Mouse (Mus musculus) MEL (cell line): ENCODE measurements at regions not wholly inside any gene's neighbourhood (a gene's known extent, or its start where the extent isn't known, plus 50 kb on each side); places are given as distances from the start of the nearest gene placed in this dataset.

Source experiments
- DNase-seq: peaks from one replicate; pipeline ENCODE4 v3.0.0; 2011; ENCODE audit warnings: low read depth, low spot score
- H3K27ac ChIP-seq: 2 replicates; pipeline ENCODE4 v1.5.1; 2012; ENCODE audit warnings: low read depth, mild to moderate bottlenecking, control low read depth, low read length, moderate library complexity; ENCODE audit not compliant: control insufficient read depth
- H3K27me3 ChIP-seq, 2 experiments: fragments of 150-350 bp in 1 of 2; sonication (generic) in 1 of 2; 2 replicates each; pipeline ENCODE4 v1.6.1; 2012; ENCODE audit warnings: low read length in 2 of 2, mild to moderate bottlenecking in 2 of 2, improper control_type of control experiment in 1 of 2, moderate library complexity in 1 of 2; ENCODE audit not compliant: insufficient read depth in 2 of 2, control insufficient read depth in 1 of 2
- H3K36me3 ChIP-seq, 2 experiments: 2 replicates each; pipeline ENCODE4 v1.6.1; 2012 to 2014; ENCODE audit warnings: low read length in 2 of 2, improper control_type of control experiment in 1 of 2, inconsistent platforms in 1 of 2, mild to moderate bottlenecking in 1 of 2; ENCODE audit not compliant: insufficient read depth in 2 of 2, control insufficient read depth in 1 of 2
- H3K4me1 ChIP-seq, 2 experiments: fragments of 150-350 bp in 1 of 2; sonication (generic) in 1 of 2; 2 replicates each; pipeline ENCODE4 v1.6.1; 2012; ENCODE audit warnings: low read length in 2 of 2, improper control_type of control experiment in 1 of 2, mild to moderate bottlenecking in 1 of 2; ENCODE audit not compliant: insufficient read depth in 2 of 2, control insufficient read depth in 1 of 2
- H3K4me3 ChIP-seq, 2 experiments: fragments of 150-350 bp in 1 of 2; sonication (generic) in 1 of 2; 2 replicates each; pipeline ENCODE4 v1.5.1; 2012; ENCODE audit warnings: low read depth in 2 of 2, low read length in 2 of 2, mild to moderate bottlenecking in 2 of 2, moderate library complexity in 2 of 2, control low read depth in 1 of 2, improper control_type of control experiment in 1 of 2; ENCODE audit not compliant: control insufficient read depth in 1 of 2, insufficient read depth in 1 of 2
- H3K79me2 ChIP-seq: 2 replicates; pipeline ENCODE4 v1.6.1; 2012; ENCODE audit warnings: mild to moderate bottlenecking, low read length, moderate library complexity; ENCODE audit not compliant: control insufficient read depth, poor library complexity, insufficient read depth
- H3K9ac ChIP-seq: 2 replicates; pipeline ENCODE4 v1.6.1; 2012; ENCODE audit warnings: low read depth, mild to moderate bottlenecking, control low read depth, low read length, moderate library complexity; ENCODE audit not compliant: control insufficient read depth, poor library complexity, severe bottlenecking
- H3K9me3 ChIP-seq: fragments of 150-350 bp; sonication (generic); replicated peaks from 2 replicates; pipeline ENCODE4 v1.6.1; 2012; ENCODE audit warnings: mild to moderate bottlenecking, low read length, improper control_type of control experiment, moderate library complexity; ENCODE audit not compliant: insufficient read depth
- BHLHE40 ChIP-seq: IDR thresholded peaks from 2 replicates; pipeline ENCODE4 v1.6.1; 2012; ENCODE audit warnings: low read depth, mild to moderate bottlenecking, inconsistent platforms, low read length, improper control_type of control experiment, borderline replicate concordance
- CHD2 ChIP-seq: IDR thresholded peaks from 2 replicates; pipeline ENCODE4 v1.6.1; 2011; ENCODE audit warnings: low read length, improper control_type of control experiment
- CTCF ChIP-seq, 3 experiments: IDR thresholded peaks in 2 of 3; conservative IDR thresholded peaks in 1 of 3; 2 replicates each; pipeline ENCODE4 v1.5.1; 2011 to 2012; ENCODE audit warnings: low read length in 3 of 3, low read depth in 2 of 3, mild to moderate bottlenecking in 2 of 3, improper control_type of control experiment in 1 of 3, inconsistent platforms in 1 of 3, mixed read lengths in 1 of 3, moderate library complexity in 1 of 3; ENCODE audit not compliant: control insufficient read depth in 1 of 3, insufficient read depth in 1 of 3, poor library complexity in 1 of 3, severe bottlenecking in 1 of 3
- ELF1 ChIP-seq: IDR thresholded peaks from 2 replicates; pipeline ENCODE4 v1.6.1; 2014; ENCODE audit warnings: low read depth, mild to moderate bottlenecking, inconsistent platforms, low read length, improper control_type of control experiment, moderate library complexity
- EP300 ChIP-seq, 2 experiments: IDR thresholded peaks; 2 replicates each; pipeline ENCODE4 v1.6.1; 2011; ENCODE audit warnings: improper control_type of control experiment in 2 of 2, low read length in 2 of 2, low read depth in 1 of 2, mild to moderate bottlenecking in 1 of 2
- ETS1 ChIP-seq: IDR thresholded peaks from 2 replicates; pipeline ENCODE4 v1.6.1; 2012; ENCODE audit warnings: low read depth, mild to moderate bottlenecking, inconsistent platforms, low read length, improper control_type of control experiment, moderate library complexity
- HCFC1 ChIP-seq: IDR thresholded peaks from 2 replicates; pipeline ENCODE4 v1.6.1; 2012; ENCODE audit warnings: low read depth, mild to moderate bottlenecking, inconsistent platforms, low read length, improper control_type of control experiment, moderate library complexity
- JUND ChIP-seq: IDR thresholded peaks from 2 replicates; pipeline ENCODE4 v1.6.1; 2011; ENCODE audit warnings: low read depth, mild to moderate bottlenecking, improper control_type of control experiment, low read length
- MAFK ChIP-seq: IDR thresholded peaks from 2 replicates; pipeline ENCODE4 v1.6.1; 2011; ENCODE audit warnings: low read depth, mild to moderate bottlenecking, low read length, improper control_type of control experiment, borderline replicate concordance
- MAX ChIP-seq: IDR thresholded peaks from 2 replicates; pipeline ENCODE4 v1.6.1; 2011; ENCODE audit warnings: low read length, improper control_type of control experiment
- MEF2A ChIP-seq: IDR thresholded peaks from 2 replicates; pipeline ENCODE4 v1.6.1; 2014; ENCODE audit warnings: low read depth, mild to moderate bottlenecking, inconsistent platforms, low read length, improper control_type of control experiment; ENCODE audit not compliant: poor library complexity, insufficient replicate concordance, severe bottlenecking; ENCODE audit errors: extremely low read depth
- NELFE ChIP-seq: IDR thresholded peaks from 2 replicates; pipeline ENCODE4 v1.6.1; 2011; ENCODE audit warnings: low read depth, low read length, improper control_type of control experiment
- POLR2A ChIP-seq, 2 experiments: IDR thresholded peaks; 2 replicates each; pipeline ENCODE4 v1.6.1; 2011 to 2012; ENCODE audit warnings: low read length in 2 of 2, mild to moderate bottlenecking in 2 of 2, control low read depth in 1 of 2, improper control_type of control experiment in 1 of 2, low read depth in 1 of 2, moderate library complexity in 1 of 2; ENCODE audit not compliant: control insufficient read depth in 1 of 2, insufficient read depth in 1 of 2, poor library complexity in 1 of 2
- POLR2AphosphoS5 ChIP-seq: IDR thresholded peaks from 2 replicates; pipeline ENCODE4 v1.6.1; 2012; ENCODE audit warnings: low read depth, borderline replicate concordance, mild to moderate bottlenecking, inconsistent platforms, low read length, moderate library complexity, mixed read lengths
- RCOR1 ChIP-seq: IDR thresholded peaks from 2 replicates; pipeline ENCODE4 v1.6.1; 2012; ENCODE audit warnings: low read depth, mild to moderate bottlenecking, inconsistent platforms, low read length, improper control_type of control experiment
- TCF12 ChIP-seq: IDR thresholded peaks from 2 replicates; pipeline ENCODE4 v1.6.1; 2014; ENCODE audit warnings: low read depth, mild to moderate bottlenecking, inconsistent platforms, low read length, improper control_type of control experiment, moderate library complexity
- UBTF ChIP-seq: IDR thresholded peaks from 2 replicates; pipeline ENCODE4 v1.6.1; 2012; ENCODE audit warnings: low read depth, mild to moderate bottlenecking, inconsistent platforms, low read length, improper control_type of control experiment, moderate library complexity, borderline replicate concordance; ENCODE audit not compliant: insufficient read depth
- ZKSCAN1 ChIP-seq: IDR thresholded peaks from 2 replicates; pipeline ENCODE4 v1.6.1; 2012; ENCODE audit warnings: low read depth, mild to moderate bottlenecking, inconsistent platforms, low read length, improper control_type of control experiment, moderate library complexity
- ZNF384 ChIP-seq: IDR thresholded peaks from 2 replicates; pipeline ENCODE4 v1.6.1; 2012; ENCODE audit warnings: low read depth, mild to moderate bottlenecking, inconsistent platforms, low read length, improper control_type of control experiment

GRCm38 (mm10) chr4:127636934-127637333 is 279.0 kb upstream of the Gjb5 start:
- Histone ChIP-seq H3K27ac (no peak overlapping the region), H3K4me1 (no peaks in the 10 kb centered on the region), H3K27me3 (no peaks in the 10 kb centered on the region), H3K9ac (no peak overlapping the region), H3K4me3 (no peak overlapping the region), H3K79me2 (no peaks in the 10 kb centered on the region), H3K36me3 (no peaks in the 10 kb centered on the region), H3K9me3 (no peaks in the 10 kb centered on the region)
- no peak for DNase-seq
- no peak for TF ChIP-seq BHLHE40
- no peak for TF ChIP-seq MAX
- no peak for TF ChIP-seq ZNF384
- no peak for TF ChIP-seq ZKSCAN1
- TF ChIP-seq UBTF = no peak
- no peak for TF ChIP-seq MEF2A

GRCm38 (mm10) chr4:127635262-127635661 is 277.3 kb upstream of the Gjb5 start:
- Histone ChIP-seq H3K27me3 (no peaks in the 10 kb centered on the region), H3K36me3 (no peaks in the 10 kb centered on the region), H3K9ac (no peak overlapping the region), H3K9me3 (no peaks in the 10 kb centered on the region), H3K4me3 (no peak overlapping the region), H3K79me2 (no peaks in the 10 kb centered on the region), H3K27ac (no peak overlapping the region), H3K4me1 (no peaks in the 10 kb centered on the region)
- TF ChIP-seq MAFK (no peak), ZKSCAN1 (no peak), JUND (no peak), CHD2 (no peak), EP300 (IDR thresholded peaks at IDR 0.05; ENCODE audit: low read depth in 1 of 2, low read length in 2 of 2) (no peak), POLR2AphosphoS5 (no peak), ELF1 (no peak), NELFE (no peak)
- DNase-seq = no peak

GRCm38 (mm10) chr4:127619870-127620269 is 261.9 kb upstream of the Gjb5 start:
- Histone ChIP-seq H3K27ac (no peak overlapping the region), H3K4me1 (no peaks in the 10 kb centered on the region), H3K4me3 (no peak overlapping the region), H3K79me2 (no peaks in the 10 kb centered on the region), H3K9ac (no peak overlapping the region), H3K27me3 (no peaks in the 10 kb centered on the region), H3K36me3 (no peaks in the 10 kb centered on the region), H3K9me3 (no peaks in the 10 kb centered on the region)
- peak; percentile 1 for DNase-seq
- TF ChIP-seq ZKSCAN1 = no peak
- no peak for TF ChIP-seq CTCF (IDR thresholded peaks at IDR 0.05 in 2 of 3, conservative IDR thresholded peaks at IDR 0.05 in 1 of 3; ENCODE audit: control insufficient read depth in 1 of 3, insufficient read depth in 1 of 3, low read depth in 2 of 3, low read length in 3 of 3, poor library complexity in 1 of 3, severe bottlenecking in 1 of 3)
- TF ChIP-seq HCFC1 = no peak
- TF ChIP-seq RCOR1 = no peak
- no peak for TF ChIP-seq POLR2A (IDR thresholded peaks at IDR 0.05; ENCODE audit: control insufficient read depth in 1 of 2, insufficient read depth in 1 of 2, low read depth in 1 of 2, low read length in 2 of 2, poor library complexity in 1 of 2)
- no peak for TF ChIP-seq TCF12
- no peak for TF ChIP-seq ETS1
